In the genomic region with DNA sequence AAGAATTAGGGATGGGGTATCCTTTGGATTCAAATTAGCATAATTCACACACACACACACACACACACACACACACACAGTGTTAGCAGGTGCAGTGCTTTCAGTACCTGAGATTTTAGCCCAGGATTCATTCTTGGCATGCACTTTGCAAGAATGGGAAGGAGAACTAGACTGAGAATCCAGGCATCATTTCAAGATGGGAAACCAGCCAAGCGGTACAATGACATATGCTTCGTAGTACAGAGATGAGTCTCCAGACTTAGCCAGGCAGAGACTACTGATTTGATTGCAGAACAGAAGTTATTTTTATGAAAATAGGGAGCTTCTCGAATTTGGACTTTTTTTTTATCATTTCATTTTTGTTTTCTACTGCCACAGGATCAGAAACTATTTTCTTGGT, we compare ENCODE assay signal across 11 mouse cellular contexts. TPM values are rescaled to one million over a fixed set of nuclear protein-coding genes. Genes with fewer than 3 reads are reported as not detected.
DNase-seq lines count a peak whose midpoint lies in the region; ATAC-seq and TF ChIP-seq lines count a peak whose summit lies in the region.
"Had no signal": no experiment of that assay in that cellular context is flagged by ENCODE, and none has a peak within 500 bp of the region (broad histone marks: within the 10 kb centered on the region; RNA-seq: fewer than 3 reads in every experiment).

No protein-coding gene starts in this region.

- H3K9me3 ChIP-seq in limb, embryonic 14.5 days (ENCODE audit: control insufficient read depth, low read length) = no peaks in the 10 kb centered on the region
- no peaks in the 10 kb centered on the region for H3K9me3 ChIP-seq in limb, embryonic 10.5 days (replicated peaks)
- H3K9me3 ChIP-seq: heart, embryonic 15.5 days; limb, embryonic 15.5 days had no signal

- WGBS in limb, embryonic 14.5 days = 68% methylated on average over 3 of the region's 3 CpGs
- WGBS in limb, embryonic 10.5 days = 82% methylated on average over 3 of the region's 3 CpGs

- no peak for TF ChIP-seq CTCF in layer of hippocampus, adult 2 months (conservative IDR thresholded peaks at IDR 0.05)

- H3K9ac ChIP-seq in limb, embryonic 14.5 days (ENCODE audit: low read depth, low read length, severe bottlenecking) = no peak overlapping the region
- H3K9ac ChIP-seq: heart, embryonic 15.5 days; limb, embryonic 15.5 days had no signal

- H3K27me3 ChIP-seq in limb, embryonic 14.5 days (ENCODE audit: control insufficient read depth, insufficient read depth, low read length) = no peaks in the 10 kb centered on the region
- H3K27me3 ChIP-seq in limb, embryonic 10.5 days (ENCODE audit: low read depth, poor library complexity, severe bottlenecking) = no peaks in the 10 kb centered on the region
- H3K27me3 ChIP-seq: heart, embryonic 15.5 days; limb, embryonic 15.5 days had no signal

- H3K27ac ChIP-seq in limb, embryonic 14.5 days (replicated peaks; ENCODE audit: low read depth, low read length) = no peak overlapping the region
- H3K27ac ChIP-seq in limb, embryonic 10.5 days = no peak overlapping the region
- H3K27ac ChIP-seq in layer of hippocampus, adult 2 months = peak overlapping the region; percentile 52
- H3K27ac ChIP-seq: heart, embryonic 15.5 days; limb, embryonic 15.5 days had no signal

- H3K4me1 ChIP-seq in limb, embryonic 14.5 days (ENCODE audit: control insufficient read depth, insufficient read depth, low read length) = no peaks in the 10 kb centered on the region
- no peaks in the 10 kb centered on the region for H3K4me1 ChIP-seq in limb, embryonic 10.5 days
- H3K4me1 ChIP-seq: heart, embryonic 15.5 days; limb, embryonic 15.5 days had no signal

- no peak overlapping the region for H3K4me2 ChIP-seq in limb, embryonic 14.5 days (replicated peaks; ENCODE audit: low read depth, low read length, severe bottlenecking)
- H3K4me2 ChIP-seq: heart, embryonic 15.5 days; limb, embryonic 15.5 days had no signal

- TF ChIP-seq POLR2A in limb, embryonic 14.5 days (IDR thresholded peaks at IDR 0.05; ENCODE audit: borderline replicate concordance, extremely low read depth, insufficient read depth, insufficient read length) = no peak

- H3K4me3 ChIP-seq in limb, embryonic 14.5 days (replicated peaks; ENCODE audit: low read length) = no peak overlapping the region
- H3K4me3 ChIP-seq in limb, embryonic 10.5 days = no peak overlapping the region
- no peak overlapping the region for H3K4me3 ChIP-seq in layer of hippocampus, adult 2 months
- H3K4me3 ChIP-seq: heart, embryonic 15.5 days; limb, embryonic 15.5 days; myocyte had no signal

- no peaks in the 10 kb centered on the region for H3K36me3 ChIP-seq in limb, embryonic 14.5 days (ENCODE audit: control insufficient read depth, insufficient read depth, low read length)
- H3K36me3 ChIP-seq in limb, embryonic 10.5 days = no peaks in the 10 kb centered on the region
- H3K36me3 ChIP-seq: heart, embryonic 15.5 days; limb, embryonic 15.5 days had no signal

- peak; percentile 48 for DNase-seq in limb, embryonic 14.5 days (ENCODE audit: low spot score)
- DNase-seq in limb, embryonic 10.5 days (ENCODE audit: low spot score) = no peak
- DNase-seq in cerebellum, adult 8-10 months = peak; percentile 87
- DNase-seq in layer of hippocampus, adult 2 months (ENCODE audit: low spot score in 2 of 2) = peak; percentile 74 to 82
- peak; percentile 56 to 57 for DNase-seq in right cerebral cortex, postnatal 36 days (ENCODE audit: low spot score in 2 of 2)
- DNase-seq in lung, postnatal 14 days = no peak
- DNase-seq in MN1 (ENCODE audit: low spot score) = no peak
- DNase-seq: thymus, postnatal 14 days had no signal

- ATAC-seq in limb, embryonic 14.5 days (ENCODE audit: low FRiP score, low read depth) = no peak

RNA-seq across cellular contexts. Expression of a gene that starts 15.8 kb away (rescaled TPM):
- polyA plus RNA-seq in limb, embryonic 14.5 days (2012; rRNA removed) = 4.0 and 4.2 TPM in 2 replicates
- 9.2 and 10.4 TPM in 2 replicates for polyA plus RNA-seq in limb, embryonic 14.5 days (2014; fragmentation: Nextera tagmentation; extraction: Ambion mirVana)
- 2.1 and 2.5 TPM in 2 replicates for polyA plus RNA-seq in limb, embryonic 10.5 days (2016; fragmentation: Nextera tagmentation; extraction: Ambion mirVana)
- 100 to 1,000 TPM; 138 to 151 TPM for total RNA-seq in layer of hippocampus, adult 2 months (2021)

Comparison
In these comparisons a context has a peak if more than half of its experiments do, and no peak if none do; other contexts are left out.
1. DNase-seq: peak in limb, embryonic 14.5 days (single experiment), cerebellum, adult 8-10 months (single experiment), layer of hippocampus, adult 2 months (2 of 2) and right cerebral cortex, postnatal 36 days (2 of 2); none in limb, embryonic 10.5 days (single experiment), lung, postnatal 14 days (single experiment) and MN1 (single experiment).